Mouse (Mus musculus) small intestine, adult 2 months (tissue): Measurements from ENCODE around the gene Tyms.

ENCODE experiments used
- CTCF ChIP-seq: fragments of 200-500 bp; IDR thresholded peaks from 2 replicates; pipeline ENCODE4 v1.5.1; 2012; ENCODE audit warnings: low read depth, mild to moderate bottlenecking, control low read depth, inconsistent platforms, low read length, moderate library complexity, mixed read lengths; ENCODE audit not compliant: insufficient replicate concordance, insufficient read length; ENCODE audit errors: extremely low read depth
- POLR2A ChIP-seq: fragments of 200-500 bp; IDR thresholded peaks from 2 replicates; pipeline ENCODE4 v1.6.1; 2012; ENCODE audit warnings: low read depth, mild to moderate bottlenecking, control low read depth, inconsistent platforms, low read length, moderate library complexity

DNA sequence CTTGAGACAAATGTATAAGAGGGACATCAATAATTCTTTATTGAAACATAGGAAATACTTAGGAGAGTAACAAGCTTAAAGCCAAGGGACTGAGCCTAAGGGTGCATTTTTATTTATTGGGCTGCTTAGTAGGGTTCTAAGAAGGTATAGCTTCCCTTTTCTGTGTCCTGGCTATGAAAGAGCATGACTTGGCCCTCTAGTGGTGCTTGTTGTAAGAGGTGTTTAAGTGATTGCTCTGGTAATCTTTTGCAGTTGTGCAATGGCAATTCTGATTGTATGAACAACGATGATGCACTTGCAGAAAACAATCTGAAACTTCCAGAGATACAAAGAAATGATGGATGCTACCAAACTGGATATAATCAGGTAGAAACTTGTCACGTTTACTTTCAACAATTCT is 58.8 kb downstream of the Tyms start:
- TF ChIP-seq CTCF (no peak), POLR2A (no peak)
